Comparison of ENCODE assay signal across 32 mouse cellular contexts in the genomic region with DNA sequence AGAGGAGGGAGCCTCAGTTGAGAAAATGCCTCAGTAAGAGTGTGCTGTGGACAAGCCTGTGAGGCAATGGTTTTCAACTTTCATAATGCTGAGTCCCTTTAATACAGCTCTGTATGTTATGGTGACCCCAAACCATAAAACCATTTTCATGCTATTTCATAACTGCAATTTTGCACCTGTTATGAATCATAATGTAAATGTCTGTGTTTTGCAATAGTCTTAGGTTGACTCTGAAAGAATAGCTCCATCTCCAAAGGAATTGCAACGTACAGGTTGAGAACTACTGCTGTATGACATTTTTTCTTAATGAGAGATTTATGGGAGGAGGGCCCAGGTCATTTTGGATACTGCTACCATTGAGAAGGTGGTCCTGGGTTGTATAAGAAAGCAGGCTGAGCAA. TPM values are rescaled to one million over a fixed set of nuclear protein-coding genes. Genes with fewer than 3 reads are reported as not detected.
DNase-seq lines count a peak whose midpoint lies in the region; ATAC-seq and TF ChIP-seq lines count a peak whose summit lies in the region.
"Had no signal": no experiment of that assay in that cellular context is flagged by ENCODE, and none has a peak within 500 bp of the region (broad histone marks: within the 10 kb centered on the region; RNA-seq: fewer than 3 reads in every experiment).

No protein-coding gene starts in this region.

- H3K36me3 ChIP-seq in heart, embryonic 12.5 days, result no peaks in the 10 kb centered on the region
- no peaks in the 10 kb centered on the region for H3K36me3 ChIP-seq in heart, embryonic 15.5 days
- no peaks in the 10 kb centered on the region for H3K36me3 ChIP-seq in intestine, postnatal 0 days (ENCODE audit: control insufficient read depth, insufficient read depth)
- H3K36me3 ChIP-seq in intestine, embryonic 15.5 days, result no peaks in the 10 kb centered on the region
- H3K36me3 ChIP-seq in myocyte (ENCODE audit: control insufficient read depth, insufficient read depth), result no peaks in the 10 kb centered on the region
- H3K36me3 ChIP-seq: forebrain, embryonic 10.5 days; G1E; hindbrain, embryonic 12.5 days; hindbrain, embryonic 15.5 days had no signal

- peak overlapping the region; percentile 57 for H3K4me2 ChIP-seq in heart, embryonic 12.5 days
- H3K4me2 ChIP-seq in heart, embryonic 15.5 days, result peak overlapping the region; percentile 60
- H3K4me2 ChIP-seq in intestine, postnatal 0 days (replicated peaks; ENCODE audit: low read depth), result no peak overlapping the region
- H3K4me2 ChIP-seq in intestine, embryonic 15.5 days (replicated peaks), result no peak overlapping the region
- H3K4me2 ChIP-seq in myocyte (ENCODE audit: low read depth), result no peak overlapping the region
- H3K4me2 ChIP-seq: forebrain, embryonic 13.5 days; hindbrain, embryonic 12.5 days; hindbrain, embryonic 15.5 days had no signal

- H3K4me1 ChIP-seq in heart, embryonic 12.5 days (replicated peaks), result peaks cover 5% of the 10 kb centered on the region; the same call in 1 of the 2 replicates
- H3K4me1 ChIP-seq in heart, embryonic 15.5 days (replicated peaks), result peaks cover 4% of the 10 kb centered on the region
- H3K4me1 ChIP-seq in intestine, postnatal 0 days (replicated peaks; ENCODE audit: control insufficient read depth, insufficient read depth, low read length), result no peaks in the 10 kb centered on the region
- no peaks in the 10 kb centered on the region for H3K4me1 ChIP-seq in intestine, embryonic 15.5 days (replicated peaks)
- H3K4me1 ChIP-seq: forebrain, embryonic 10.5 days; forebrain, embryonic 13.5 days; hindbrain, embryonic 12.5 days; hindbrain, embryonic 15.5 days had no signal

- 50% methylated on average over 1 of the region's 1 CpGs for WGBS in heart, embryonic 12.5 days
- WGBS in heart, embryonic 15.5 days, result 51% methylated on average over 1 of the region's 1 CpGs
- 39% methylated on average over 1 of the region's 1 CpGs for WGBS in intestine, postnatal 0 days
- WGBS in intestine, embryonic 15.5 days, result 38% methylated on average over 1 of the region's 1 CpGs

- H3K27ac ChIP-seq in heart, embryonic 12.5 days (ENCODE audit: poor library complexity, severe bottlenecking), result 0 out of 2 replicates have a peak overlapping the region, but pooled peaks have one; percentile 16
- no peak overlapping the region for H3K27ac ChIP-seq in heart, embryonic 15.5 days
- H3K27ac ChIP-seq in intestine, postnatal 0 days (ENCODE audit: low read depth, low read length), result no peak overlapping the region
- no peak overlapping the region for H3K27ac ChIP-seq in intestine, embryonic 15.5 days
- H3K27ac ChIP-seq: forebrain, embryonic 10.5 days; forebrain, embryonic 13.5 days; hindbrain, embryonic 12.5 days; hindbrain, embryonic 15.5 days had no signal

- no peak overlapping the region for H3ac ChIP-seq in myocyte (ENCODE audit: control insufficient read depth, insufficient read length)

- TF ChIP-seq CTCF in intestine, postnatal 0 days (IDR thresholded peaks at IDR 0.05; ENCODE audit: low read depth), result no peak

- H3K4me3 ChIP-seq in heart, embryonic 12.5 days, result peak overlapping the region; percentile 35
- H3K4me3 ChIP-seq in heart, embryonic 15.5 days, result peak overlapping the region; percentile 28
- H3K4me3 ChIP-seq in intestine, postnatal 0 days (ENCODE audit: low read depth, low read length), result no peak overlapping the region
- H3K4me3 ChIP-seq in intestine, embryonic 15.5 days (replicated peaks), result no peak overlapping the region
- no peak overlapping the region for H3K4me3 ChIP-seq in myocyte
- H3K4me3 ChIP-seq: forebrain, embryonic 10.5 days; forebrain, embryonic 13.5 days; hindbrain, embryonic 12.5 days; hindbrain, embryonic 15.5 days had no signal

- no peak for DNase-seq in heart, adult 9 months (ENCODE audit: low spot score in 2 of 2)
- DNase-seq in heart, adult 8-10 months (ENCODE audit: low spot score), result no peak
- no peak for DNase-seq in layer of hippocampus, adult 9-11 months
- DNase-seq: adrenal gland, postnatal 10 days; adrenal gland, postnatal 36 days; cerebellum, adult 18-20 months; cerebellum, adult 9-10 months; cerebellum, postnatal 14 days; gastrocnemius, postnatal 10 days; gastrocnemius, postnatal 36 days; kidney, adult 18-20 months; kidney, adult 9 months had no signal

- no peaks in the 10 kb centered on the region for H3K9me3 ChIP-seq in heart, embryonic 12.5 days (replicated peaks)
- no peaks in the 10 kb centered on the region for H3K9me3 ChIP-seq in heart, embryonic 15.5 days (replicated peaks)
- no peaks in the 10 kb centered on the region for H3K9me3 ChIP-seq in intestine, postnatal 0 days (ENCODE audit: control insufficient read depth)
- H3K9me3 ChIP-seq in intestine, embryonic 15.5 days, result no peaks in the 10 kb centered on the region
- H3K9me3 ChIP-seq: forebrain, embryonic 10.5 days; forebrain, embryonic 13.5 days; hindbrain, embryonic 12.5 days; hindbrain, embryonic 15.5 days had no signal

- no peak overlapping the region; the same call in 1 of the 2 replicates for H3K9ac ChIP-seq in heart, embryonic 12.5 days
- no peak overlapping the region for H3K9ac ChIP-seq in heart, embryonic 15.5 days
- H3K9ac ChIP-seq in intestine, postnatal 0 days (ENCODE audit: low read depth, low read length), result no peak overlapping the region
- H3K9ac ChIP-seq in intestine, embryonic 15.5 days, result no peak overlapping the region
- H3K9ac ChIP-seq: forebrain, embryonic 13.5 days; hindbrain, embryonic 12.5 days; hindbrain, embryonic 15.5 days had no signal

- no peaks in the 10 kb centered on the region for H3K27me3 ChIP-seq in heart, embryonic 12.5 days (replicated peaks)
- no peaks in the 10 kb centered on the region for H3K27me3 ChIP-seq in heart, embryonic 15.5 days
- no peaks in the 10 kb centered on the region for H3K27me3 ChIP-seq in intestine, postnatal 0 days (replicated peaks; ENCODE audit: control insufficient read depth, insufficient read depth, low read length)
- no peaks in the 10 kb centered on the region for H3K27me3 ChIP-seq in intestine, embryonic 15.5 days (replicated peaks)
- H3K27me3 ChIP-seq in myocyte (ENCODE audit: control insufficient read depth, insufficient read depth, insufficient read length), result no peaks in the 10 kb centered on the region
- H3K27me3 ChIP-seq: CH12.LX; forebrain, embryonic 13.5 days; hindbrain, embryonic 12.5 days; hindbrain, embryonic 15.5 days had no signal

- no peaks in the 10 kb centered on the region for H3K79me2 ChIP-seq in myocyte (ENCODE audit: control insufficient read depth, insufficient read depth)

- no peak for TF ChIP-seq POLR2A in myocyte (IDR thresholded peaks at IDR 0.05; ENCODE audit: insufficient read length, low read depth)

- ATAC-seq in heart, embryonic 12.5 days (ENCODE audit: insufficient number of reproducible peaks, low FRiP score), result no peak
- ATAC-seq in heart, embryonic 15.5 days (replicated peaks; ENCODE audit: insufficient number of reproducible peaks, insufficient read depth, low FRiP score, low read depth), result no peak
- ATAC-seq in intestine, postnatal 0 days, result peak; percentile 33; the same call in 1 of the 2 replicates
- ATAC-seq in intestine, embryonic 15.5 days, result no peak
- ATAC-seq: forebrain, embryonic 13.5 days; forebrain, embryonic 16.5 days; Patski had no signal

TF ChIP-seq in myocyte, 11 proteins besides CTCF, POLR2A, EP300 and RAD21:
- TF ChIP-seq CEBPB (IDR thresholded peaks at IDR 0.05; ENCODE audit: insufficient read depth, poor library complexity, severe bottlenecking) (peak; percentile 77; the same call in 1 of the 2 replicates), MYOG (IDR thresholded peaks at IDR 0.05; ENCODE audit: control insufficient read depth in 1 of 3, insufficient read depth in 1 of 3, insufficient read length in 2 of 3, low read depth in 2 of 3) (no peak)

RNA-seq across cellular contexts. Expression of gene Tnni3k, which starts 2.0 kb away (rescaled TPM):
- 43.5 and 48.3 TPM in 2 replicates for polyA plus RNA-seq in heart, embryonic 12.5 days (2016; fragmentation: Nextera tagmentation; extraction: Ambion mirVana)
- 53.1 and 63.9 TPM in 2 replicates for polyA plus RNA-seq in heart, embryonic 15.5 days (2015; fragmentation: Nextera tagmentation; extraction: Ambion mirVana)
- total RNA-seq in heart, adult 8-10 months (2022), result 10 to 100 TPM; 76.5 to 95.0 (median 90.9) TPM
- 0.08 TPM in 2 replicates for polyA plus RNA-seq in intestine, postnatal 0 days (2015; fragmentation: Nextera tagmentation; extraction: Ambion mirVana)
- not detected in 2 replicates for polyA plus RNA-seq in intestine, embryonic 15.5 days (2015; fragmentation: Nextera tagmentation; extraction: Ambion mirVana)
- 0.47 TPM for polyA plus RNA-seq in myocyte (2012; fragmentation: generic; extraction: Trizol)
- total RNA-seq: adrenal gland, adult 18-20 months; adrenal gland, postnatal 36 days; gastrocnemius, adult 18-20 months; gastrocnemius, postnatal 10 days; gastrocnemius, postnatal 36 days; granulocyte monocyte progenitor cell, adult 5-6 weeks; hematopoietic stem cell, adult 5-6 weeks had no signal
- polyA plus RNA-seq: embryonic facial prominence, embryonic 11.5 days; embryonic facial prominence, embryonic 14.5 days; forebrain, embryonic 10.5 days; forebrain, embryonic 13.5 days; G1E; intestine, embryonic 14.5 days; Patski had no signal

RNA-seq across cellular contexts. Expression of gene Fpgt, which starts 40.0 kb away (rescaled TPM):
- 14.7 and 16.2 TPM in 2 replicates for polyA plus RNA-seq in heart, embryonic 12.5 days (2016; fragmentation: Nextera tagmentation; extraction: Ambion mirVana)
- polyA plus RNA-seq in heart, embryonic 15.5 days (2015; fragmentation: Nextera tagmentation; extraction: Ambion mirVana), result 11.9 and 12.4 TPM in 2 replicates
- total RNA-seq in heart, adult 8-10 months (2022), result 10 to 100 TPM; 11.6 to 14.5 (median 13.7) TPM
- polyA plus RNA-seq in intestine, postnatal 0 days (2015; fragmentation: Nextera tagmentation; extraction: Ambion mirVana), result 15.2 and 17.0 TPM in 2 replicates
- 17.3 and 18.8 TPM in 2 replicates for polyA plus RNA-seq in intestine, embryonic 15.5 days (2015; fragmentation: Nextera tagmentation; extraction: Ambion mirVana)
- 4.7 TPM for polyA plus RNA-seq in myocyte (2012; fragmentation: generic; extraction: Trizol)

RNA-seq across cellular contexts. Expression of gene Lrriq3, which starts 40.0 kb away (rescaled TPM):
- 0.72 and 0.95 TPM in 2 replicates for polyA plus RNA-seq in heart, embryonic 12.5 days (2016; fragmentation: Nextera tagmentation; extraction: Ambion mirVana)
- polyA plus RNA-seq in heart, embryonic 15.5 days (2015; fragmentation: Nextera tagmentation; extraction: Ambion mirVana), result 0.52 and 0.82 TPM in 2 replicates
- under 1 TPM; 0.19 to 0.44 (median 0.34) TPM for total RNA-seq in heart, adult 8-10 months (2022)
- polyA plus RNA-seq in intestine, postnatal 0 days (2015; fragmentation: Nextera tagmentation; extraction: Ambion mirVana), result 1.2 and 1.5 TPM in 2 replicates
- 0.78 and 1.1 TPM in 2 replicates for polyA plus RNA-seq in intestine, embryonic 15.5 days (2015; fragmentation: Nextera tagmentation; extraction: Ambion mirVana)
- polyA plus RNA-seq in myocyte (2012; fragmentation: generic; extraction: Trizol), result 0.28 TPM

Comparison
In these comparisons a context has a peak if more than half of its experiments do, and no peak if none do; other contexts are left out.
1. H3K4me2 ChIP-seq: peak in heart, embryonic 12.5 days (single experiment) and heart, embryonic 15.5 days (single experiment); none in intestine, postnatal 0 days (single experiment), intestine, embryonic 15.5 days (single experiment) and myocyte (single experiment).
2. H3K4me3 ChIP-seq: peak in heart, embryonic 12.5 days (single experiment) and heart, embryonic 15.5 days (single experiment); none in intestine, postnatal 0 days (single experiment), intestine, embryonic 15.5 days (single experiment) and myocyte (single experiment).
3. RNA of gene Tnni3k, which starts 2.0 kb away (polyA plus RNA-seq): 53.1 to 63.9 TPM in heart, embryonic 15.5 days and 43.5 to 48.3 TPM in heart, embryonic 12.5 days; 0.47 TPM in myocyte (single experiment), 0.08 TPM in intestine, postnatal 0 days and not detected in intestine, embryonic 15.5 days; every median in the first group is over 10 times any median in the second.